Mouse (Mus musculus): Measurements from ENCODE around the gene Tead3. TPM values are rescaled to one million over a fixed set of nuclear protein-coding genes. Genes with fewer than 3 reads are reported as not detected.
A peak's percentile ranks its signal among the peaks of the same experiment; 100 is the strongest.

The Tead3 gene
- polyA plus RNA-seq, 2 experiments = 0.52 to 2.2 TPM

- H3K9me3 ChIP-seq (ENCODE audit: control insufficient read depth, low read length) = no peaks in the 10 kb centered on the region
- TF ChIP-seq EP300 (IDR thresholded peaks at IDR 0.05; ENCODE audit: low read depth) (no peak), CTCF (IDR thresholded peaks at IDR 0.05; ENCODE audit: low read depth) (peak; percentile 97)
- H3K27me3 ChIP-seq (ENCODE audit: control insufficient read depth, insufficient read depth, low read length) = peaks cover 24% of the 10 kb centered on the region
- 4% methylated on average over 13 of the region's 13 CpGs for WGBS (ENCODE audit: insufficient replicate concordance)
- H3K4me3 ChIP-seq (ENCODE audit: insufficient read depth in 1 of 2, low read depth in 2 of 2, low read length in 2 of 2) = no peak overlapping the region
- no peaks in the 10 kb centered on the region for H3K36me3 ChIP-seq (replicated peaks; ENCODE audit: control insufficient read depth, insufficient read depth, low read depth)
- H3K9ac ChIP-seq (replicated peaks) = no peak overlapping the region
- ATAC-seq (ENCODE audit: insufficient read depth) (no peak), DNase-seq (ENCODE audit: low read depth in 3 of 3, low spot score in 3 of 3) (peak; percentile 32 to 41 (median 38))
- no peak overlapping the region for H3K27ac ChIP-seq
- no peaks in the 10 kb centered on the region; a peak in 1 of 4 replicates for H3K4me1 ChIP-seq (replicated peaks; ENCODE audit: control insufficient read depth in 2 of 2, insufficient read depth in 2 of 2, low read length in 1 of 2)
- H3K4me2 ChIP-seq (ENCODE audit: low read depth) = peak overlapping the region; percentile 13
Observed at GRCm38 (mm10) chr17:28368449-28368848, 17.8 kb upstream of the Tead3 start.

GRCm38 (mm10) chr17:28365122-28365521 is 14.5 kb upstream of the Tead3 start, which contains the start of gene Tulp1:
Gene Tulp1, minus strand, starts transcription at chr17:28365222.
- no peak for TF ChIP-seq CTCF (IDR thresholded peaks at IDR 0.05; ENCODE audit: low read depth)
- no peak for TF ChIP-seq EP300 (IDR thresholded peaks at IDR 0.05; ENCODE audit: low read depth)
- no peaks in the 10 kb centered on the region for H3K9me3 ChIP-seq (ENCODE audit: control insufficient read depth, low read length)
- no peaks in the 10 kb centered on the region for H3K36me3 ChIP-seq (replicated peaks; ENCODE audit: control insufficient read depth, insufficient read depth, low read depth)
- H3K27me3 ChIP-seq (ENCODE audit: control insufficient read depth, insufficient read depth, low read length) = peaks cover 53% of the 10 kb centered on the region
- no peaks in the 10 kb centered on the region; a peak in 1 of 4 replicates for H3K4me1 ChIP-seq (replicated peaks; ENCODE audit: control insufficient read depth in 2 of 2, insufficient read depth in 2 of 2, low read length in 1 of 2)
- H3K4me2 ChIP-seq (ENCODE audit: low read depth) = no peak within 1 kb of the TSS
- ATAC-seq (ENCODE audit: insufficient read depth) = no peak
- no peak within 1 kb of the TSS for H3K9ac ChIP-seq (replicated peaks)
- H3K27ac ChIP-seq = no peak within 1 kb of the TSS
- DNase-seq (ENCODE audit: low read depth in 3 of 3, low spot score in 3 of 3) = no peak
- WGBS (ENCODE audit: insufficient replicate concordance) = 28% methylated on average over 8 of the region's 8 CpGs
- no peak within 1 kb of the TSS for H3K4me3 ChIP-seq (ENCODE audit: insufficient read depth in 1 of 2, low read depth in 2 of 2, low read length in 2 of 2)

- TF ChIP-seq CTCF (IDR thresholded peaks at IDR 0.05; ENCODE audit: low read depth) (no peak), EP300 (IDR thresholded peaks at IDR 0.05; ENCODE audit: low read depth) (no peak)
- 9% methylated on average over 6 of the region's 6 CpGs for WGBS (ENCODE audit: insufficient replicate concordance)
- H3K9ac ChIP-seq (replicated peaks) = no peak overlapping the region
- ATAC-seq (ENCODE audit: insufficient read depth) = no peak
- H3K27ac ChIP-seq = no peak overlapping the region
- H3K9me3 ChIP-seq (ENCODE audit: control insufficient read depth, low read length) = no peaks in the 10 kb centered on the region
- peaks cover 64% of the 10 kb centered on the region for H3K27me3 ChIP-seq (ENCODE audit: control insufficient read depth, insufficient read depth, low read length)
- no peak overlapping the region for H3K4me3 ChIP-seq (ENCODE audit: insufficient read depth in 1 of 2, low read depth in 2 of 2, low read length in 2 of 2)
- H3K4me2 ChIP-seq (ENCODE audit: low read depth) = no peak overlapping the region
- no peak for DNase-seq (ENCODE audit: low read depth in 3 of 3, low spot score in 3 of 3)
- H3K4me1 ChIP-seq (replicated peaks; ENCODE audit: control insufficient read depth in 2 of 2, insufficient read depth in 2 of 2, low read length in 1 of 2) = no peaks in the 10 kb centered on the region; a peak in 1 of 4 replicates
- H3K36me3 ChIP-seq (replicated peaks; ENCODE audit: control insufficient read depth, insufficient read depth, low read depth) = no peaks in the 10 kb centered on the region
Observed at GRCm38 (mm10) chr17:28363507-28363906, 12.9 kb upstream of the Tead3 start.

- no peak for TF ChIP-seq EP300 (IDR thresholded peaks at IDR 0.05; ENCODE audit: low read depth)
- no peak for TF ChIP-seq CTCF (IDR thresholded peaks at IDR 0.05; ENCODE audit: low read depth)
- H3K4me3 ChIP-seq (ENCODE audit: insufficient read depth in 1 of 2, low read depth in 2 of 2, low read length in 2 of 2) = no peak overlapping the region
- H3K4me2 ChIP-seq (ENCODE audit: low read depth) = peak overlapping the region; percentile 30; the same call in 1 of the 2 replicates
- no peaks in the 10 kb centered on the region for H3K36me3 ChIP-seq (replicated peaks; ENCODE audit: control insufficient read depth, insufficient read depth, low read depth)
- H3K27ac ChIP-seq = no peak overlapping the region
- DNase-seq (ENCODE audit: low read depth in 3 of 3, low spot score in 3 of 3) (no peak), ATAC-seq (ENCODE audit: insufficient read depth) (no peak)
- no peak overlapping the region for H3K9ac ChIP-seq (replicated peaks)
- H3K27me3 ChIP-seq (ENCODE audit: control insufficient read depth, insufficient read depth, low read length) = peaks cover 68% of the 10 kb centered on the region
- WGBS (ENCODE audit: insufficient replicate concordance) = 2% methylated on average over 24 of the region's 25 CpGs
- no peaks in the 10 kb centered on the region for H3K4me1 ChIP-seq (replicated peaks; ENCODE audit: control insufficient read depth in 2 of 2, insufficient read depth in 2 of 2, low read length in 1 of 2)
- H3K9me3 ChIP-seq (ENCODE audit: control insufficient read depth, low read length) = no peaks in the 10 kb centered on the region
Observed at GRCm38 (mm10) chr17:28362653-28363292, 12.2 kb upstream of the Tead3 start.

- Histone ChIP-seq H3K27ac (no peak overlapping the region), H3K4me2 (ENCODE audit: low read depth) (no peak overlapping the region), H3K4me3 (ENCODE audit: insufficient read depth in 1 of 2, low read depth in 2 of 2, low read length in 2 of 2) (no peak overlapping the region), H3K36me3 (replicated peaks; ENCODE audit: control insufficient read depth, insufficient read depth, low read depth) (no peaks in the 10 kb centered on the region), H3K9ac (replicated peaks) (no peak overlapping the region), H3K9me3 (ENCODE audit: control insufficient read depth, low read length) (no peaks in the 10 kb centered on the region), H3K4me1 (replicated peaks; ENCODE audit: control insufficient read depth in 2 of 2, insufficient read depth in 2 of 2, low read length in 1 of 2) (no peaks in the 10 kb centered on the region), H3K27me3 (ENCODE audit: control insufficient read depth, insufficient read depth, low read length) (peaks cover 68% of the 10 kb centered on the region)
- DNase-seq (ENCODE audit: low read depth in 3 of 3, low spot score in 3 of 3) (no peak), ATAC-seq (ENCODE audit: insufficient read depth) (no peak)
- WGBS (ENCODE audit: insufficient replicate concordance) = 26% methylated on average over 11 of the region's 11 CpGs
- TF ChIP-seq EP300 (IDR thresholded peaks at IDR 0.05; ENCODE audit: low read depth) (no peak), CTCF (IDR thresholded peaks at IDR 0.05; ENCODE audit: low read depth) (no peak)
Observed at GRCm38 (mm10) chr17:28361921-28362652, 11.5 kb upstream of the Tead3 start.

All from liver, embryonic 14.5 days (tissue).